Mouse (Mus musculus): Measurements from ENCODE around the gene Vmn1r163.
"Not testable (repeated sequence)": the region's sequence is repeated elsewhere in the genome, so short reads cannot be mapped to it uniquely, and the experiment has no call there.

Vmn1r163 gene

GRCm38 (mm10) chr7:23055240-23055639 lies at the start of gene Vmn1r163:
Gene Vmn1r163, plus strand, starts transcription at chr7:23055540.
- in situ Hi-C loops (cut with MboI; ENCODE audit: unreplicated experiment in 2 of 2): not testable (repeated sequence)

- in situ Hi-C loops (cut with MboI; ENCODE audit: unreplicated experiment in 2 of 2): not testable (repeated sequence)
Measured at GRCm38 (mm10) chr7:23019823-23020222, 35.5 kb upstream of the Vmn1r163 start, which contains the start of gene Gm4216. Gene Gm4216, minus strand, starts transcription at chr7:23019923.

GRCm38 (mm10) chr7:23067356-23067755 lies 12.0 kb downstream of the Vmn1r163 start, which contains the start of gene Gm8720:
Gene Gm8720, minus strand, starts transcription at chr7:23067456.
- in situ Hi-C loops (cut with MboI; ENCODE audit: unreplicated experiment in 2 of 2): not testable (repeated sequence)
